Mouse (Mus musculus): ENCODE data around the gene Fgf11.

Gene Fgf11

GRCm38 (mm10) chr11:69752686-69753085 lies 49.0 kb downstream of the Fgf11 start:
- no peak for DNase-seq

GRCm38 (mm10) chr11:69751635-69752034 lies 50.0 kb downstream of the Fgf11 start:
- DNase-seq: no peak
